Mouse (Mus musculus): ENCODE measurements around the gene Trpm8. TPM values are rescaled to one million over a fixed set of nuclear protein-coding genes. Genes with fewer than 3 reads are reported as not detected.

Trpm8 gene
- polyA plus RNA-seq, 1 experiment from 2014 or later: 0.14 TPM

- 91% methylated on average over 13 of the region's 13 CpGs for WGBS
- Histone ChIP-seq H3K4me2 (ENCODE audit: low read length) (no peak overlapping the region), H3K9ac (replicated peaks; ENCODE audit: low read length) (no peak overlapping the region), H3K36me3 (ENCODE audit: control insufficient read depth, insufficient read depth, low read length) (peaks cover 89% of the 10 kb centered on the region), H3K27me3 (ENCODE audit: control insufficient read depth, insufficient read depth, low read length) (no peaks in the 10 kb centered on the region), H3K27ac (replicated peaks; ENCODE audit: low read depth, low read length) (no peak overlapping the region), H3K4me3 (replicated peaks; ENCODE audit: low read depth, low read length) (no peak overlapping the region), H3K9me3 (ENCODE audit: control insufficient read depth, low read length) (no peaks in the 10 kb centered on the region), H3K4me1 (ENCODE audit: control insufficient read depth, insufficient read depth, low read length) (no peaks in the 10 kb centered on the region)
- no peak for ATAC-seq (ENCODE audit: low FRiP score, low TSS enrichment)
- DNase-seq: no peak
These were observed 11.3 kb upstream of the Trpm8 start for GRCm38 (mm10) chr1:88266123-88266522.

GRCm38 (mm10) chr1:88267489-88267888, 10.0 kb upstream of the Trpm8 start:
- peaks cover 86% of the 10 kb centered on the region for H3K36me3 ChIP-seq (ENCODE audit: control insufficient read depth, insufficient read depth, low read length)
- no peaks in the 10 kb centered on the region for H3K27me3 ChIP-seq (ENCODE audit: control insufficient read depth, insufficient read depth, low read length)
- H3K9ac ChIP-seq (replicated peaks; ENCODE audit: low read length): no peak overlapping the region
- ATAC-seq (ENCODE audit: low FRiP score, low TSS enrichment) (no peak), DNase-seq (no peak)
- H3K4me1 ChIP-seq (ENCODE audit: control insufficient read depth, insufficient read depth, low read length): no peaks in the 10 kb centered on the region
- H3K4me3 ChIP-seq (replicated peaks; ENCODE audit: low read depth, low read length): no peak overlapping the region
- no peak overlapping the region for H3K27ac ChIP-seq (replicated peaks; ENCODE audit: low read depth, low read length)
- H3K4me2 ChIP-seq (ENCODE audit: low read length): no peak overlapping the region
- 97% methylated on average over 6 of the region's 6 CpGs for WGBS
- H3K9me3 ChIP-seq (ENCODE audit: control insufficient read depth, low read length): no peaks in the 10 kb centered on the region

DNA sequence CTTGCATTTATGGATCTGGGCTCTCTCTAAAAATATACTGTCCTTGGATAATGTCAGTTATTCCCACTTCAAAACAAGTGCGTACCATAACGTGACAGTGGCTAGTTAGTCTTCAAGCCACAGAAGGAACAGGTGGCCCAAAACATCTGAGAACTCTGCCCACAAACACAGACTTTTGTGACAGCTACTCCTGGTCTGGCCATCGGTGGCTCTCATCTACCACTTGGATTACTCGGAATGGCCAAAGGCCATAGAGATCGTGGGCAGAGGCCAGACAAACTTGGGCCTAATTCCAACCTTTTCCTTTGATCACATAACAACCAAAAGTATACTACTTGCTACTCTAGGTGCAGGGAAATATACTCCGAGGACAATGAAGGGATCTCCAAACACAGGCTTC, 9.4 kb upstream of the Trpm8 start:
- no peak overlapping the region for H3K4me2 ChIP-seq (ENCODE audit: low read length)

GRCm38 (mm10) chr1:88269539-88270309, 7.7 kb upstream of the Trpm8 start:
- Histone ChIP-seq H3K9ac (replicated peaks; ENCODE audit: low read length) (no peak overlapping the region), H3K27me3 (ENCODE audit: control insufficient read depth, insufficient read depth, low read length) (no peaks in the 10 kb centered on the region), H3K9me3 (ENCODE audit: control insufficient read depth, low read length) (no peaks in the 10 kb centered on the region), H3K36me3 (ENCODE audit: control insufficient read depth, insufficient read depth, low read length) (peaks cover 85% of the 10 kb centered on the region), H3K27ac (replicated peaks; ENCODE audit: low read depth, low read length) (no peak overlapping the region), H3K4me2 (ENCODE audit: low read length) (no peak overlapping the region), H3K4me1 (ENCODE audit: control insufficient read depth, insufficient read depth, low read length) (no peaks in the 10 kb centered on the region), H3K4me3 (replicated peaks; ENCODE audit: low read depth, low read length) (no peak overlapping the region)
- ATAC-seq (ENCODE audit: low FRiP score, low TSS enrichment) (no peak), DNase-seq (no peak)
- 89% methylated on average over 12 of the region's 12 CpGs for WGBS

More for the DNA sequence above, 9.4 kb upstream of the Trpm8 start:
- H3K9me3 ChIP-seq (ENCODE audit: control insufficient read depth, low read length): no peaks in the 10 kb centered on the region
- H3K36me3 ChIP-seq (ENCODE audit: control insufficient read depth, insufficient read depth, low read length): peaks cover 85% of the 10 kb centered on the region
- H3K27ac ChIP-seq (replicated peaks; ENCODE audit: low read depth, low read length): no peak overlapping the region
- ATAC-seq (ENCODE audit: low FRiP score, low TSS enrichment): no peak
- WGBS: 88% methylated on average over 6 of the region's 6 CpGs
- H3K4me1 ChIP-seq (ENCODE audit: control insufficient read depth, insufficient read depth, low read length): no peaks in the 10 kb centered on the region
- no peak overlapping the region for H3K9ac ChIP-seq (replicated peaks; ENCODE audit: low read length)
- H3K27me3 ChIP-seq (ENCODE audit: control insufficient read depth, insufficient read depth, low read length): no peaks in the 10 kb centered on the region
- H3K4me3 ChIP-seq (replicated peaks; ENCODE audit: low read depth, low read length): no peak overlapping the region
- no peak for DNase-seq

DNA sequence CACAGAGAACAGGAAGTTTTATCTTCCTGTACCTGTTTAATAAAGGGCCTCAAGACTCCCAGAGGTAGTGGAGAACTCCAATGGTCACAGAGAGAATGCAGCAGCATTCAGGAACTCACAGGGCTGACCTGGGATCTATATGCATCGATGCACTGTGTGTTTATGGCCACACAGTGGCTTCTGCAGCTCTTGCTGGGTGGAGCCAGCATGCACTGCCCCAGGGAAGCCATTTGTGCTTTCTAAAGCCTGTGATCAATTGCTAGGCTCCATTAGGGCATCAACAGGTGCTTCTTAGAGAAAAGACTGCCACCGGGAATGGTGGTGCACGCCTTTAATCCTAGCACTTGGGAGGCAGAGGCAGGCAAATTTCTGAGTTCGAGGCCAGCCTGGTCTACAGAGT, 4.6 kb upstream of the Trpm8 start:
- no peak for ATAC-seq (ENCODE audit: low FRiP score, low TSS enrichment)

GRCm38 (mm10) chr1:88273326-88273725, 4.1 kb upstream of the Trpm8 start:
- Histone ChIP-seq H3K27ac (replicated peaks; ENCODE audit: low read depth, low read length) (no peak overlapping the region), H3K27me3 (ENCODE audit: control insufficient read depth, insufficient read depth, low read length) (no peaks in the 10 kb centered on the region)
- ATAC-seq (ENCODE audit: low FRiP score, low TSS enrichment): no peak

More for the DNA sequence above, 4.6 kb upstream of the Trpm8 start:
- Histone ChIP-seq H3K4me2 (ENCODE audit: low read length) (no peak overlapping the region), H3K9ac (replicated peaks; ENCODE audit: low read length) (no peak overlapping the region), H3K36me3 (ENCODE audit: control insufficient read depth, insufficient read depth, low read length) (peaks cover 60% of the 10 kb centered on the region), H3K9me3 (ENCODE audit: control insufficient read depth, low read length) (no peaks in the 10 kb centered on the region), H3K4me1 (ENCODE audit: control insufficient read depth, insufficient read depth, low read length) (peaks cover 20% of the 10 kb centered on the region), H3K27me3 (ENCODE audit: control insufficient read depth, insufficient read depth, low read length) (no peaks in the 10 kb centered on the region), H3K27ac (replicated peaks; ENCODE audit: low read depth, low read length) (no peak overlapping the region), H3K4me3 (replicated peaks; ENCODE audit: low read depth, low read length) (no peak overlapping the region)
- DNase-seq: no peak
- WGBS: 65% methylated on average over 4 of the region's 4 CpGs

GRCm38 (mm10) chr1:88273832-88274231, 3.6 kb upstream of the Trpm8 start:
- ATAC-seq (ENCODE audit: low FRiP score, low TSS enrichment) (no peak), DNase-seq (no peak)
- Histone ChIP-seq H3K9me3 (ENCODE audit: control insufficient read depth, low read length) (no peaks in the 10 kb centered on the region), H3K27me3 (ENCODE audit: control insufficient read depth, insufficient read depth, low read length) (no peaks in the 10 kb centered on the region), H3K4me1 (ENCODE audit: control insufficient read depth, insufficient read depth, low read length) (peaks cover 24% of the 10 kb centered on the region), H3K4me2 (ENCODE audit: low read length) (no peak overlapping the region), H3K27ac (replicated peaks; ENCODE audit: low read depth, low read length) (no peak overlapping the region), H3K4me3 (replicated peaks; ENCODE audit: low read depth, low read length) (no peak overlapping the region), H3K9ac (replicated peaks; ENCODE audit: low read length) (no peak overlapping the region), H3K36me3 (ENCODE audit: control insufficient read depth, insufficient read depth, low read length) (peaks cover 50% of the 10 kb centered on the region)
- WGBS: 85% methylated on average over 4 of the region's 4 CpGs

More at GRCm38 (mm10) chr1:88273326-88273725, 4.1 kb upstream of the Trpm8 start:
- 95% methylated on average over 3 of the region's 3 CpGs for WGBS
- H3K9me3 ChIP-seq (ENCODE audit: control insufficient read depth, low read length): no peaks in the 10 kb centered on the region
- H3K4me1 ChIP-seq (ENCODE audit: control insufficient read depth, insufficient read depth, low read length): peaks cover 24% of the 10 kb centered on the region
- H3K4me2 ChIP-seq (ENCODE audit: low read length): no peak overlapping the region
- H3K4me3 ChIP-seq (replicated peaks; ENCODE audit: low read depth, low read length): no peak overlapping the region
- DNase-seq: no peak
- H3K36me3 ChIP-seq (ENCODE audit: control insufficient read depth, insufficient read depth, low read length): peaks cover 55% of the 10 kb centered on the region
- no peak overlapping the region for H3K9ac ChIP-seq (replicated peaks; ENCODE audit: low read length)

- no peak for ATAC-seq (ENCODE audit: low FRiP score, low TSS enrichment)
- Histone ChIP-seq H3K4me2 (ENCODE audit: low read length) (no peak overlapping the region), H3K4me1 (ENCODE audit: control insufficient read depth, insufficient read depth, low read length) (peaks cover 24% of the 10 kb centered on the region), H3K9ac (replicated peaks; ENCODE audit: low read length) (no peak overlapping the region), H3K27me3 (ENCODE audit: control insufficient read depth, insufficient read depth, low read length) (no peaks in the 10 kb centered on the region), H3K4me3 (replicated peaks; ENCODE audit: low read depth, low read length) (no peak overlapping the region), H3K9me3 (ENCODE audit: control insufficient read depth, low read length) (no peaks in the 10 kb centered on the region), H3K36me3 (ENCODE audit: control insufficient read depth, insufficient read depth, low read length) (peaks cover 43% of the 10 kb centered on the region), H3K27ac (replicated peaks; ENCODE audit: low read depth, low read length) (no peak overlapping the region)
- 77% methylated on average over 11 of the region's 11 CpGs for WGBS
- no peak for DNase-seq
These were observed 2.9 kb upstream of the Trpm8 start for GRCm38 (mm10) chr1:88274371-88275077.

Measured in midbrain, embryonic 14.5 days (tissue).